Mouse (Mus musculus): ENCODE measurements at regions not wholly inside any gene's neighbourhood (a gene's known extent, or its start where the extent isn't known, plus 50 kb on each side); places are given as distances from the start of the nearest gene placed in this dataset.

DNA sequence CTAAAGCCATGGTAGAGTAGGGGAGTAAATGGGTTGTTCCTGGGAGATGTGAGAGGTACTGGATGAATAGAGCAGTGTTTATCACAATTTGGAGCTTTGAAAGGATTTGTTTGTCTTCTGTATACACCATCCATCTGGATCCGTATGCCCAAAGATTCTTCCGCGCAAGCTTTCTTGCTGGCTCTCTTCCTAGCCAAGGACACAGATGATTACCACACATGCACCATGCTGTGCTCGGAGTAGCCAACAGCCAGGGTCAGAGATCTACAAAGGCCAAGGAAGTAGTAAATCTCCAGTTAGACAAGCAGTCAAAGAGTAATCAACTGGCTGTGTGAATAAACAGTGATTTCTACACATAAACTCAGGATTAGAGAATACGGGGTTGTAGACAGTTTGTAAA lies 113.3 kb upstream of the Arntl start:
- Histone ChIP-seq H3K4me3 (no peak overlapping the region), H3K79me2 (ENCODE audit: control insufficient read depth, insufficient read depth) (no peaks in the 10 kb centered on the region), H3K27me3 (ENCODE audit: control insufficient read depth, insufficient read depth, insufficient read length) (peaks cover 5% of the 10 kb centered on the region), H3ac (ENCODE audit: control insufficient read depth, insufficient read length) (no peak overlapping the region), H3K36me3 (ENCODE audit: control insufficient read depth, insufficient read depth) (no peaks in the 10 kb centered on the region), H3K4me2 (ENCODE audit: low read depth) (no peak overlapping the region)
- TF ChIP-seq SRF (IDR thresholded peaks at IDR 0.05; ENCODE audit: control insufficient read depth, insufficient read length, low read depth): no peak
- TF ChIP-seq CEBPB (IDR thresholded peaks at IDR 0.05; ENCODE audit: insufficient read depth, poor library complexity, severe bottlenecking): no peak
- TF ChIP-seq TCF12 (IDR thresholded peaks at IDR 0.05; ENCODE audit: insufficient read depth, poor library complexity, severe bottlenecking): no peak
- no peak for TF ChIP-seq MYOG (IDR thresholded peaks at IDR 0.05; ENCODE audit: control insufficient read depth in 1 of 3, insufficient read depth in 1 of 3, insufficient read length in 2 of 3, low read depth in 2 of 3)
- TF ChIP-seq POLR2A (IDR thresholded peaks at IDR 0.05; ENCODE audit: insufficient read length, low read depth): no peak
- TF ChIP-seq E2F4 (IDR thresholded peaks at IDR 0.05; ENCODE audit: insufficient read depth): no peak
- TF ChIP-seq MAX (IDR thresholded peaks at IDR 0.05; ENCODE audit: low read depth): no peak
- no peak for TF ChIP-seq MYOD1 (IDR thresholded peaks at IDR 0.05; ENCODE audit: control insufficient read depth in 1 of 3, insufficient read length in 2 of 3, low read depth in 2 of 3)
- TF ChIP-seq POLR2AphosphoS2 (IDR thresholded peaks at IDR 0.05; ENCODE audit: insufficient read length, low read depth): no peak
- no peak for TF ChIP-seq REST (IDR thresholded peaks at IDR 0.05; ENCODE audit: insufficient read depth, insufficient read length)
- TF ChIP-seq TCF3 (IDR thresholded peaks at IDR 0.05; ENCODE audit: insufficient read length, low read depth): no peak
- no peak for TF ChIP-seq USF1 (IDR thresholded peaks at IDR 0.05; ENCODE audit: low read depth)

DNA sequence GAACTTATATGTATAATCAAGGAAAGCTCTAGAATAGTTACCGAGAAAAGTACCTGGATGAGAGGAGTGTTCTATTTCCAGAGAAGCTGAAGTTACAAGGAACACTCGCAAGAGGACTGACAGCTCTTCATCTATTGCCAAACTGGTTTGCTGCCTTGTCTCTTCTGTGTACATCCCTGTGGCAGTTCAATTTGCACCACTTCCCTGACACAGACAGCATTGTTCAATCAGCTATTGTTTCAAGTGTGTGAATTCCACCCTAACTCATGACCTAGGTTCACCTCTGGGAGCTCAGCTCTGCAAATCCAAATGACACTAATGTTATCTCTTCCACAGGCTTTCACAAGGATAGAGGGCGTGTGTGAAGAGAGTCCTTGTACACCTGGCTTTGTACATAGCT lies 112.2 kb upstream of the Arntl start:
- H3K79me2 ChIP-seq (ENCODE audit: control insufficient read depth, insufficient read depth): no peaks in the 10 kb centered on the region
- H3ac ChIP-seq (ENCODE audit: control insufficient read depth, insufficient read length): no peak overlapping the region
- no peak for TF ChIP-seq MAX (IDR thresholded peaks at IDR 0.05; ENCODE audit: low read depth)
- no peak for TF ChIP-seq REST (IDR thresholded peaks at IDR 0.05; ENCODE audit: insufficient read depth, insufficient read length)
- no peak for TF ChIP-seq CEBPB (IDR thresholded peaks at IDR 0.05; ENCODE audit: insufficient read depth, poor library complexity, severe bottlenecking)
- no peak for TF ChIP-seq MYOD1 (IDR thresholded peaks at IDR 0.05; ENCODE audit: control insufficient read depth in 1 of 3, insufficient read length in 2 of 3, low read depth in 2 of 3)
- no peak for TF ChIP-seq E2F4 (IDR thresholded peaks at IDR 0.05; ENCODE audit: insufficient read depth)
- TF ChIP-seq POLR2A (IDR thresholded peaks at IDR 0.05; ENCODE audit: insufficient read length, low read depth): no peak
- no peak for TF ChIP-seq MYOG (IDR thresholded peaks at IDR 0.05; ENCODE audit: control insufficient read depth in 1 of 3, insufficient read depth in 1 of 3, insufficient read length in 2 of 3, low read depth in 2 of 3)
- no peak for TF ChIP-seq TCF3 (IDR thresholded peaks at IDR 0.05; ENCODE audit: insufficient read length, low read depth)
- no peak for TF ChIP-seq TCF12 (IDR thresholded peaks at IDR 0.05; ENCODE audit: insufficient read depth, poor library complexity, severe bottlenecking)
- no peak for TF ChIP-seq POLR2AphosphoS2 (IDR thresholded peaks at IDR 0.05; ENCODE audit: insufficient read length, low read depth)
- TF ChIP-seq SRF (IDR thresholded peaks at IDR 0.05; ENCODE audit: control insufficient read depth, insufficient read length, low read depth): no peak
- no peak for TF ChIP-seq USF1 (IDR thresholded peaks at IDR 0.05; ENCODE audit: low read depth)
- H3K27me3 ChIP-seq (ENCODE audit: control insufficient read depth, insufficient read depth, insufficient read length): peaks cover 5% of the 10 kb centered on the region
- H3K36me3 ChIP-seq (ENCODE audit: control insufficient read depth, insufficient read depth): no peaks in the 10 kb centered on the region
- no peak overlapping the region for H3K4me3 ChIP-seq
- no peak overlapping the region for H3K4me2 ChIP-seq (ENCODE audit: low read depth)

DNA sequence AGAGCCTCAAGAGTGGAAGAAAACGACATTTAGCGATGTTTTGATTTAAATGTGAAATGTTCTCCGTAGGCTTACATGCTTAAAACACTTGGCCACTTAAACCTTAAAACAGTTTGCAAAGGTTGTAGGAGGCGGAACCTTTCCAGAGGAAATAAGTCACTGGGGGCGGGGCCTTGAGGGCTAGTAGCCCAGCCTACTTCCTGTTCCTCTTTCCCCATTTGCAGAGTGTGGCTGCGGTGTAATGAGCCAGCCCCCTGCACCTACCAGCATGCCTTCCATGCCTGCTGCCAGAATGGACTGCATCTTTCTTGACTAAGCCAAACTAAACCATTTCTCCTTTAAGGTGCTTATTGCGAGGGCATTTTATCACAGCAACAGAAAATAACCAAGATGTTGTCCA lies 103.0 kb upstream of the Arntl start:
- Histone ChIP-seq H3K4me3 (no peak overlapping the region), H3K4me2 (ENCODE audit: low read depth) (no peak overlapping the region), H3K27me3 (ENCODE audit: control insufficient read depth, insufficient read depth, insufficient read length) (peaks cover 4% of the 10 kb centered on the region), H3K79me2 (ENCODE audit: control insufficient read depth, insufficient read depth) (no peaks in the 10 kb centered on the region), H3ac (ENCODE audit: control insufficient read depth, insufficient read length) (no peak overlapping the region), H3K36me3 (ENCODE audit: control insufficient read depth, insufficient read depth) (no peaks in the 10 kb centered on the region)
- TF ChIP-seq POLR2A (IDR thresholded peaks at IDR 0.05; ENCODE audit: insufficient read length, low read depth) (no peak), MYOD1 (IDR thresholded peaks at IDR 0.05; ENCODE audit: control insufficient read depth in 1 of 3, insufficient read length in 2 of 3, low read depth in 2 of 3) (no peak), POLR2AphosphoS2 (IDR thresholded peaks at IDR 0.05; ENCODE audit: insufficient read length, low read depth) (no peak), MYOG (IDR thresholded peaks at IDR 0.05; ENCODE audit: control insufficient read depth in 1 of 3, insufficient read depth in 1 of 3, insufficient read length in 2 of 3, low read depth in 2 of 3) (no peak), E2F4 (IDR thresholded peaks at IDR 0.05; ENCODE audit: insufficient read depth) (no peak), TCF12 (IDR thresholded peaks at IDR 0.05; ENCODE audit: insufficient read depth, poor library complexity, severe bottlenecking) (no peak), REST (IDR thresholded peaks at IDR 0.05; ENCODE audit: insufficient read depth, insufficient read length) (no peak), MAX (IDR thresholded peaks at IDR 0.05; ENCODE audit: low read depth) (no peak), TCF3 (IDR thresholded peaks at IDR 0.05; ENCODE audit: insufficient read length, low read depth) (no peak), CEBPB (IDR thresholded peaks at IDR 0.05; ENCODE audit: insufficient read depth, poor library complexity, severe bottlenecking) (no peak), SRF (IDR thresholded peaks at IDR 0.05; ENCODE audit: control insufficient read depth, insufficient read length, low read depth) (no peak), USF1 (IDR thresholded peaks at IDR 0.05; ENCODE audit: low read depth) (no peak)

DNA sequence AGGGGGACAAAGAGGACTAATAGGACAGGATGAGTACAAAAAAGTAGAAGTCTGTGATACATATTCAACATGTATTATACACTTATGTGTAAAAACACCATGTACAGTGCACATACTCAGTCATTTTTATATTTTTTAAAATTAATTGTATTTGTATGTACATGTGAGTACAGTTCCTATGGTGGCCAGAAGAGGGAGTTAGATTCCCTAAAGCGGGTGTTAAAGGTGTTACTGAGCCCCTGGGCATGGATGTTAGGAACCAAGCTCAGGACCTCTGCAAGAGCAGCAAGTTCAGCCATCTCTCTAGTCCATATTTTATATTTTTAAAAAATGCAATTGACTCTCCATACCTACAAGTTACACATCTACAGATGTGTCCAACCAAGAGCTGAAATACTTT lies 101.9 kb upstream of the Arntl start:
- H3K36me3 ChIP-seq (ENCODE audit: control insufficient read depth, insufficient read depth): no peaks in the 10 kb centered on the region
- H3ac ChIP-seq (ENCODE audit: control insufficient read depth, insufficient read length): no peak overlapping the region
- no peak overlapping the region for H3K4me2 ChIP-seq (ENCODE audit: low read depth)
- peaks cover 4% of the 10 kb centered on the region for H3K27me3 ChIP-seq (ENCODE audit: control insufficient read depth, insufficient read depth, insufficient read length)
- no peaks in the 10 kb centered on the region for H3K79me2 ChIP-seq (ENCODE audit: control insufficient read depth, insufficient read depth)
- no peak overlapping the region for H3K4me3 ChIP-seq
- no peak for TF ChIP-seq POLR2A (IDR thresholded peaks at IDR 0.05; ENCODE audit: insufficient read length, low read depth)
- no peak for TF ChIP-seq SRF (IDR thresholded peaks at IDR 0.05; ENCODE audit: control insufficient read depth, insufficient read length, low read depth)
- TF ChIP-seq MYOG (IDR thresholded peaks at IDR 0.05; ENCODE audit: control insufficient read depth in 1 of 3, insufficient read depth in 1 of 3, insufficient read length in 2 of 3, low read depth in 2 of 3): no peak
- TF ChIP-seq TCF3 (IDR thresholded peaks at IDR 0.05; ENCODE audit: insufficient read length, low read depth): no peak
- TF ChIP-seq MAX (IDR thresholded peaks at IDR 0.05; ENCODE audit: low read depth): no peak
- no peak for TF ChIP-seq REST (IDR thresholded peaks at IDR 0.05; ENCODE audit: insufficient read depth, insufficient read length)
- no peak for TF ChIP-seq TCF12 (IDR thresholded peaks at IDR 0.05; ENCODE audit: insufficient read depth, poor library complexity, severe bottlenecking)
- no peak for TF ChIP-seq POLR2AphosphoS2 (IDR thresholded peaks at IDR 0.05; ENCODE audit: insufficient read length, low read depth)
- TF ChIP-seq E2F4 (IDR thresholded peaks at IDR 0.05; ENCODE audit: insufficient read depth): no peak
- no peak for TF ChIP-seq MYOD1 (IDR thresholded peaks at IDR 0.05; ENCODE audit: control insufficient read depth in 1 of 3, insufficient read length in 2 of 3, low read depth in 2 of 3)
- no peak for TF ChIP-seq USF1 (IDR thresholded peaks at IDR 0.05; ENCODE audit: low read depth)
